Mouse (Mus musculus) erythroblast, embryonic 14.5 days (primary cell): ENCODE measurements around the gene Plekha7.

Experiments
- GATA1 ChIP-seq: IDR thresholded peaks from 2 replicates; pipeline ENCODE4 v1.6.1; 2012; ENCODE audit warnings: low read length, inconsistent platforms, mixed read lengths
- TAL1 ChIP-seq: IDR thresholded peaks from 3 replicates; pipeline ENCODE4 v1.6.1; 2012; ENCODE audit warnings: low read length, inconsistent platforms, mixed read lengths

DNA sequence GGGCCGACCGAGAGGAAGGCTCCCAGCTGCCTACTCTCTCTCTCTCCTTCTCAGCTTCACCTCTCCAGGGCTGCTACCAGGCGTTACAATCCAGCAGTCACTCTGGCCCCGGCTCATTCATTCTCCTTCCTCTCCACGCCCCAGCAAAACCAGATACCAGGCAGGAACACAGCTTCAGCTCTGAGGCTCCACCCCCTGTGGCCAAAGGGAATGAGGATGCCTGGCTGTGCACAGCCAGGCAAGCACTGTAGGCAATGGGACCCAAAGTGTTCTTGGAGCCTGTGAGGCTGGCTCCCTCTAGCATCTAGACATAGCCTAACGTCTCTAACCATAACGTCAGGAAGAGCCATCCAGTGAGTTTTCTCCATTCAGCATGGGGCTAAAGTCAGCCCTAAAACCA is 109.8 kb downstream of the Plekha7 start:
- TF ChIP-seq GATA1 (no peak), TAL1 (no peak)
